Mouse (Mus musculus) C2C12 (cell line): ENCODE data around the gene Slc22a18. TPM values are rescaled to one million over a fixed set of nuclear protein-coding genes. Genes with fewer than 3 reads are reported as not detected.

ENCODE experiments used
- H3K27me3 ChIP-seq: one replicate; pipeline ENCODE4 v1.6.1; 2011; ENCODE audit not compliant: control insufficient read depth, insufficient read depth, insufficient read length
- H3K36me3 ChIP-seq: one replicate; pipeline ENCODE4 v1.6.1; 2011; ENCODE audit not compliant: control insufficient read depth, insufficient read depth
- H3K4me3 ChIP-seq: one replicate; pipeline ENCODE4 v1.5.1; 2011; ENCODE audit warnings: mild to moderate bottlenecking, control low read depth; ENCODE audit not compliant: poor library complexity, insufficient read depth, severe bottlenecking
- H3K79me2 ChIP-seq: one replicate; pipeline ENCODE4 v1.6.1; 2011; ENCODE audit not compliant: control insufficient read depth, insufficient read depth
- H3K79me3 ChIP-seq: one replicate; pipeline ENCODE4 v1.6.1; 2011; ENCODE audit warnings: low read depth, control low read depth
- H3ac ChIP-seq: one replicate; pipeline ENCODE3; 2011; ENCODE audit warnings: low read depth; ENCODE audit not compliant: control insufficient read depth, insufficient read length
- CEBPB ChIP-seq: IDR thresholded peaks from one replicate; pipeline ENCODE4 v1.6.1; 2011; ENCODE audit warnings: low read depth, mild to moderate bottlenecking, control low read depth, moderate library complexity
- CTCF ChIP-seq: IDR thresholded peaks from one replicate; pipeline ENCODE4 v1.5.1; 2011; ENCODE audit not compliant: control insufficient read depth, insufficient read depth, insufficient read length
- FOSL1 ChIP-seq: IDR thresholded peaks from one replicate; pipeline ENCODE4 v1.8.0; 2011; ENCODE audit warnings: mild to moderate bottlenecking, low read length; ENCODE audit not compliant: poor library complexity, insufficient read depth, severe bottlenecking
- MAX ChIP-seq: IDR thresholded peaks from one replicate; pipeline ENCODE4 v1.6.1; 2011; ENCODE audit warnings: mild to moderate bottlenecking, control low read depth
- MYOD1 ChIP-seq: IDR thresholded peaks from one replicate; pipeline ENCODE4 v1.6.1; 2011; ENCODE audit warnings: low read depth; ENCODE audit not compliant: control insufficient read depth, insufficient read length
- MYOG ChIP-seq: IDR thresholded peaks from one replicate; pipeline ENCODE4 v1.6.1; 2011; ENCODE audit not compliant: control insufficient read depth, insufficient read length; ENCODE audit errors: extremely low read depth
- USF1 ChIP-seq: IDR thresholded peaks from one replicate; pipeline ENCODE4 v1.6.1; 2011; ENCODE audit warnings: low read depth, mild to moderate bottlenecking, control low read depth, moderate library complexity
- long read RNA-seq, 2 experiments: library from polyadenylated mRNA; unstranded; transcript quantifications; one replicate each; pipeline ENCODE4 v2.0.0; 2019 to 2020
- polyA plus RNA-seq: library from polyadenylated mRNA; unstranded; fragments of >200 nt; fragmentation: generic; extraction: Trizol; gene quantifications from one replicate; pipeline ENCODE4 v1.2.1, GENCODE M21; 2012; ENCODE audit warnings: missing spikeins

Slc22a18 gene
- not detected for polyA plus RNA-seq
- long read RNA-seq, experiment 1, partial matches to known transcripts, result 2 of 3 reads
- long read RNA-seq, experiment 1, other reads (novel, unspliced or antisense), result 0 of 3 reads
- long read RNA-seq, experiment 2, result 0 reads

DNA sequence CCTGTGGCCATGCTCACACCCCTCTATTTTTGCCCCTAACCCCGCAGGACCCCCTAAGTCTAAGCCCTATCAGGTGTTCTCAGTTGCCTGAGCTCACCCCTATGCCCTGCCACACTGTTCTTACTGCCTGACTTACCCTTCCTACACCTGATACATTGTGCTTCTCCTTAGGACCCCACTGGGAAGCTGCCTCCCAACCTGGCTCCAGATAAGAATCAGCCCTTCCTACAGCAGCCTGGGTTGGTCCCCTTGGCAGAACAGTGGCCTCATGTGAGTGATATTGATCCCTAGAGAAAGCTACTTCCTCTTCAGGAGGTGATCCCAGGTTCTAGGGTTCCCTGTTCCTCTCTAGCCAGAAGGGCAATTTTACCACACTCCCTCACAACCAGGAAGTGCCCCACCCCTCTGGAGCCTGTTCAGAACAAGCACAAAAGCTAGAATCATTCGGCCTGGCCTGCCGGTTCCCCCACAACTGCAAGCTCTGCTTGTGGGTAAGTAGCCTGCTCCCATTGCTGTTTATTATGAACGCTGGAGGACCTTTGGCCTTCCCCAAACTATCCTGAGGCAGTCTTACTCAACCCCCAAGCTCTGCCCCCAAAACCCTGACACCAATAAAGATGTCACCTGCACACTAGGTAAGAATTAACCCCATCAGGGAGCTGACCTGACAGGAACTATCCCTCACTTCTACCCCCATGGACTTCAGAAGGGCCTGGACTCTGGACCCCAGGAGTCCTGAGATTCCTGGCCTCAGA, at the start of gene Slc22a18:
TSS of gene Slc22a18 (plus strand) at position 390 of the 755 bp plus-strand sequence.
- Histone ChIP-seq H3K79me3 (no peaks in the 10 kb centered on the region), H3K36me3 (no peaks in the 10 kb centered on the region), H3K27me3 (peaks cover 1% of the 10 kb centered on the region), H3K79me2 (no peaks in the 10 kb centered on the region), H3K4me3 (no peak within 1 kb of the TSS), H3ac (no peak within 1 kb of the TSS)
- no peak for TF ChIP-seq MAX
- TF ChIP-seq USF1, result no peak
- no peak for TF ChIP-seq CTCF
- no peak for TF ChIP-seq CEBPB
- no peak for TF ChIP-seq MYOG
- TF ChIP-seq MYOD1, result no peak
- TF ChIP-seq FOSL1, result no peak

DNA sequence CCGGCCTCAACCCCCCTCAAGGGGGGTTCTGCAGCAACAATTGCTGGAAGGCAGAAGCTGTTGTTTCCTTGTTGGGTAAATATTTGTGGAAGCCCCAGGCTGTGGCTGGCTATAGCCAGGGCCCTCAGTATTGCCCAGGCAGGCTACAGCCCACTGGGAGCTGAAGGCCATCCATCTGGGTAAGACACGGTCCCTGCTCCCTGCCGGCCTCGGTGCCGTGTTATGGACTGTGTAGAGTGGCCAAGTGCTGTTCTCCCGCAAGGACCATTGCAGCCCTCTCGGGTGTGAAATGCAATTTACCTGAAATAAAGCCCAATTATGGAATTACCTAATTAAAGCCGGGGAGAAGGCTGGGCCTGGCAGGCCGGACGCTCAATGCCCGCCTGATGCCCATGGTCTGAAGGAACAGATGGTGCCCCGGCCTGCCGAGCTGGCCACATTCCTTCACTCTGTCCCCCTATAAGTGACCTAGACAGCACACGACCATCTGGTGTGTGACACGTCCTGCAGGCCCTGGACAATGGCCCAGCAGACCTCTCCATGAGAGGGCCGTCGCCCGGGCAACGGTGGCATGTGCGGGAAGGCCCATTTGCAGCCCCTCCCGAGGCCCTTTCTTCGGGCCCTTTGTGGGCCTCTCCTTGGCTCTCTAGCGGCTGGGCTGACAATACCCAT, 45.3 kb upstream of the Slc22a18 start:
- H3ac ChIP-seq, result no peak overlapping the region
- H3K4me3 ChIP-seq, result no peak overlapping the region
- no peaks in the 10 kb centered on the region for H3K79me2 ChIP-seq

DNA sequence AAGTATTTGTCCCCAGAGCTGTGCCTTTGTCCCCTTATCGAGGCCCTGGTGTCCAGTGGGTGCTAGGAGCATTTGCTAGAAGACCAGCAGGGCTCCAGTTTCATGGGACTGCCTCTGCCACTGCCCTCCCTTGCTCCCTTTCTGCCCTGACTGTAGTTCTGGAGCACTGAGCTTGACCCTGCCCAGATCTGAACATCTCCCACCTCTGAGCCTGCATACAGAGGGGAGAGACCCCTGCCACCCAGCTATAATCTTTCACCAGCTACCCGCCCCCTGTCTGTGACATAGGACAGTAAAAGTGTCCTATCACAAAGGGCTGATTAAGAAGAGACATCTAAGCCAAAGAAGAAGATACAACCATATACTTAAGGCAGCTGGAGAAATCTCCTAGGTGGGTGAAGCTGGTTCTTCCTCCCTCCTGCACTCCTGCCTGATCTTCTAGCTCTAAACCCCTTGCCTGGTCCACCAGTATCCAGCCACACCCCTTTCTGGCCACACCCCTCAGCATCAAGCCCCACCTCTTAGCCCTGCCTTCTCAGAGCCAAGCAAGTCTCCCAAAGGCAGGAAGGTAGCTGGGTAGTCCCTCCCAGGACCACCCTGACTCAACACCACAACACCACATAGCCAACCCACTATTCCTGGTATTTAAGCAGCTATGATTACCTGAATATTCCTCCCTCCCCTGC, 44.6 kb upstream of the Slc22a18 start:
- Histone ChIP-seq H3K79me2 (no peaks in the 10 kb centered on the region), H3K4me3 (no peak overlapping the region), H3ac (no peak overlapping the region), H3K27me3 (peaks cover 6% of the 10 kb centered on the region), H3K36me3 (no peaks in the 10 kb centered on the region), H3K79me3 (no peaks in the 10 kb centered on the region)
- TF ChIP-seq CEBPB, result no peak
- no peak for TF ChIP-seq MYOD1

More for the DNA sequence above, 45.3 kb upstream of the Slc22a18 start:
- Histone ChIP-seq H3K36me3 (no peaks in the 10 kb centered on the region), H3K79me3 (no peaks in the 10 kb centered on the region), H3K27me3 (peaks cover 5% of the 10 kb centered on the region)
- TF ChIP-seq CTCF, result no peak

DNA sequence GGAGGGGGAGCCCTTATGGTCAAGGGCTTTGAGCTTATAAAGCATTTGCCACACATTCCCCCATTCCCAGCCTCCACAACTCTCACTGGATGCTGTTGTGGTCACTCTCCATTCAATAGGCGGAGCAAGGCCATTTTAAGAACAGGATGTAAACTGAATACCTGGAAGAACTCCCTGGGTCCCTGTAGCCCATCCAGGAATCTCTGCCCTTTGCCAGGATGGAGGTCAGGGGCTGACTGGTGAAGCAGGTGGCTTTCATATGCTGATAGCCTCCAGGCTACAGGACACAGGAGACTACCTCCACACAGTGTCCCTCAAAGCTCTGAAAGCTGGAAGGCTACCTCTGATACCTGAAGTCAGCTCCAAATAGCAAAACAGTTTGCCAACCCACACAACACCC, 40.9 kb upstream of the Slc22a18 start:
- no peaks in the 10 kb centered on the region for H3K36me3 ChIP-seq
- no peak overlapping the region for H3ac ChIP-seq
- no peaks in the 10 kb centered on the region for H3K79me2 ChIP-seq
- TF ChIP-seq MYOD1, result no peak
- no peak for TF ChIP-seq FOSL1
- no peak for TF ChIP-seq CTCF
- TF ChIP-seq MYOG, result no peak
- no peak for TF ChIP-seq MAX
- TF ChIP-seq CEBPB, result no peak
- TF ChIP-seq USF1, result no peak
- H3K79me3 ChIP-seq, result no peaks in the 10 kb centered on the region
- H3K4me3 ChIP-seq, result no peak overlapping the region
- H3K27me3 ChIP-seq, result peaks cover 17% of the 10 kb centered on the region

DNA sequence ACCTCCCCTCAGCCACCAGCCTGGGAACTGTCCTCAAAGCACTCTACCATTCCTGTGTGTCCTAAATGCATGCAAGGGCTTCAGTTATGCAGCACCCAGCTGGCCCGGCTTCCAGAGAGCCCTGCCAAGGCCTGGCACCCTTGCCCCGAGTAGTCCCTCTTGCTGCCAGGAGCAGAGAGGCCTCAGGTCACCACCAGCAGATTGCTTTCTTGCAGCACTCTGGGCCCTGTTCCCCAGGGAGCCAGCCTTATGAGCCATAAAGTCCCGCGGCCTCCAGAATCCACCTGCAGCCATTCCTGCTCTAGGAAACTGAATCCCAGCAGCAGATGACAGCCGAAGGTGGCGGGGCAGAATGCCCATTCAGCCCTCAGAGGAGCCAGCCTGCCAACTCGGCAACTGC, 40.2 kb upstream of the Slc22a18 start:
- H3K79me3 ChIP-seq, result no peaks in the 10 kb centered on the region
- no peak overlapping the region for H3K4me3 ChIP-seq
- no peaks in the 10 kb centered on the region for H3K36me3 ChIP-seq
- TF ChIP-seq MAX (no peak), MYOD1 (no peak), MYOG (no peak), FOSL1 (no peak), CEBPB (no peak), CTCF (no peak), USF1 (no peak)
- no peak overlapping the region for H3ac ChIP-seq
- no peaks in the 10 kb centered on the region for H3K79me2 ChIP-seq
- H3K27me3 ChIP-seq, result peaks cover 14% of the 10 kb centered on the region
